Mouse (Mus musculus) natural killer cell, adult 2 months (primary cell): ENCODE results near the gene Cactin.

Experiments
- DNase-seq, 2 experiments: peaks; one replicate each; pipeline ENCODE4 v3.0.0; 2022; ENCODE audit warnings: low spot score in 2 of 2

Cactin gene

DNA sequence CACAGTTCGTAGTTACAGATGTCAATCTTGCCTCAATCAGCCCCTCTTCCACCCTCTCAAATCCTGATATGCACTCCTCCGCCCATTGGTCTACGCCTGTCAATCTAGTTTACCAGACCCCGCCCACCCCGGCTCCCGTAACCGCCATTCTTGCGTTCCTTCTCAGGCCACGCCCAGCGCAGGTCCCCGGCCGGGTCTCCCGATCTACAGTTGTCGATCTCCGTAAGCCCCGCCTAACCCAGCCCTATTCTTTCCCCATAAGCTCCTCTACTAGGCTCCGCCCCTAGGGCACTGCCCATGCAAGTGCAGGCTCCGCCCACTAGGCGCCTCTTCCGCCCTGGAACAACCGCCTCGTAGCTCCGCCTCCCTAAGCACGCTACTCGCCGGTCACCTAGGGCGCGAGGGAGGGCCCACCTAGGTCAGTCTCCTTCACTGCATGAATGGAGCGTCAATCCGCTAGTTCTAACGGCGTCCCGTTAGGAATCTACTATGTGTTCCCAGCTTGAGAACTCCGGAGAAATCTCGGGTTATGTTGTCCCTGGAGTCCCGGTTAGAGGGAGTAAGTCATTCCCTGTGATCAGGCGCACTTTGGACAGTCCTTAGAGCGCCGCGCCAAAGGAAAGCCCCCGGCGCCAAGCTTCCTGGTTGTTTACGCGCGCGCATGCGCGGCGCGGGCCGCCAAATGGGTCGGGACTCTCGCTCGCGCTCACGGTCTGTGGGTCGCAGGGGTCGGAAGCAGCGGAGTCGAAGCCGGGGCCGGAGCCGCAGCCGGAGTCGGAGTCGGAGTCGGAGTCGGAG is at the start of gene Cactin:
Cactin (plus strand) TSS at position 554 of the 798 bp plus-strand sequence.
- peak; percentile 99 for DNase-seq

DNA sequence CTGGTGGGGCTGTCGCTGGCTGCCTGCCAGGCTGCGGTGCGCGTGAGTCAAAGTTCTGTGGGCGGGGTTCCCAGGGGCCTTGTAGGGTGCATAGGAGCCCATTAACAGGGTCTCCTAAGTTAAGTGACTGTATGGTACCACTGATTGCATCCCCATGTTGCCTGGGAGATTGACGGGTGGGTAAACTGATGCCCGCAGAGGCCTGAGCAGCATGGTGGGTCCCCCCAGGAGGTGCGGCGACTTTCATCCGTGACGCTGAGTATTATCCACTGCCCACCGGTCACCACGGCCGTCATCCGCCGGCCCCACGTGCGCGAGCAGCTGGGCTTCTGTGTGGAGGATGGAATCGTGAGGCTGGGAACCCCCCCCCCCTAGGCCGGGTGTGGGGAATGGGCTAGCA is 48.5 kb upstream of the Cactin start:
- DNase-seq, result no peak

DNA sequence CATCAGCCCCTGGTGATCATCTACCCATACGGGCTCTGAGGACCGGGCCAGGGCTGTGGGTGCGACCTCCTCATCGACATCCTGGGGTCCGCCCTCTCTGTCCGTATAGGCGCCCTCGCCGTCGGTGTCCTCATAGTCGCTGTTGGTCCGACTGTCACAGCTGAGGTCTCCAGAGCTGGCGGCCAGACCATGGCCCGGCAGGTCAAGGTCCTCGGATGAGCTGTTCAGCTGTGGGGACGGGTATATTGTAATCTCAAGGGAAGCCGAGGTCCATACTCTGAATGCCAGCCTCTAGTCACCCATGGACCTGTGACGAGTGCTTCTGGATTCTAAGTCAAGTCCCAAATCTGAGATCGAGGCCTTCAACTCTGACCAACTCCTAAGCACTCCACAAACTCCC is 47.1 kb upstream of the Cactin start:
- no peak for DNase-seq

DNA sequence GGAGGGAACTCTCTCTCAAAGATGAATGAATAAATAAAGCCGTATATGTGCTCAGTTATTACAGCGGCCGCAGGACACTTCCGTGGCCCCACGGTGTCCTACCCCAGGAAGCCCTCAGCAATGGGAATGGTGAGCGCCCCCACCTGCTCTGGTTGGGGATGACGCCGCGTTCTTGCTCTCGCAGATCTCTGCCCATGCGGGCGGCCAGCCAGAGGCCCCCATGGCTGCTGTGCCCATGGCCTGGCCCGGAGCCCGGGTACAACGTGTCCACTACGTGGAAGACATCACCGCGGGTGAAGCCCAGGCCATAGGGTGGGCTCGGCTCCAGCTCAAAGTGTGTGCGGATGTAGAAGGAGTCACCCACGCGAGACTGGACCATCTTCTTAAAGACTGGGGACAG is 43.2 kb upstream of the Cactin start:
- DNase-seq, result no peak

DNA sequence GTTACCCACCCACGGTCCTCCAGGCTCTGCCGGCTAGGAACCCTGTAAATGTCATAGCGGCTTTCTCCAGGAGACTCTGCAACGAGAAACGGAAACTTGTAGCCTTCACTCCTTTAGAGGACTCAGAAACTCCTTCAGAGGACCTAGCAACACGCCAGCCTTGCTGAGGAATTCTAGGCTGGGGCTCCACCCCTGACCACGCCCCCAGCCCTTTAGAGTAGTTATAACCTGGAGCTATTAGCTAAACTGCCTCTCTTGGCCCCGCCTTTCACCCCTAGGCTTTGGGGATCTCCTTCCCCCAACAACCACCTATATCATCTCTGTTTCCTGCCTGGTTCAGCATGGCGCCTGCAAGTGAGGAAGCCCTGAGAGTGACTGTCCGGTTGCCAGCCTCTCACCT is 41.4 kb upstream of the Cactin start:
- no peak for DNase-seq

DNA sequence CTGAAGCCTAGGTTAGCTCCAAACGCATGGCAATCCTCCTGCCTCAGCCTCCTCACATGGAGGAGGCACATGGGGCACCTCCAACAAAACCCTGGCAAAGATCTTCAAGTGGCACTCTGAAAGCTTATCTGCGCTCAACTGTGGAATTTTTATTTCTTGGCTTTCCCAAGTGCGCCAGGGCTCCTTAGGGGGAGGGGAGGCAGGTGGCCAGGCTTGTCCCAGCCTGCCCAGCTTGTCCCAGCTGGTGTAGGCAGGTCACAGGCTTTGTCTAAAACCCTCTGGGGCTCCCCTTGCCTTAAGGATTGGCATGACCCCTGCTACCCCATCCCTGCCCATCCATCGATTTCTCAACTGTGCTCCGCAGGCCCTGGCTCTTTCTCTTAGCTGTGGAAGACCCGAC is 36.7 kb upstream of the Cactin start:
- DNase-seq, result no peak

DNA sequence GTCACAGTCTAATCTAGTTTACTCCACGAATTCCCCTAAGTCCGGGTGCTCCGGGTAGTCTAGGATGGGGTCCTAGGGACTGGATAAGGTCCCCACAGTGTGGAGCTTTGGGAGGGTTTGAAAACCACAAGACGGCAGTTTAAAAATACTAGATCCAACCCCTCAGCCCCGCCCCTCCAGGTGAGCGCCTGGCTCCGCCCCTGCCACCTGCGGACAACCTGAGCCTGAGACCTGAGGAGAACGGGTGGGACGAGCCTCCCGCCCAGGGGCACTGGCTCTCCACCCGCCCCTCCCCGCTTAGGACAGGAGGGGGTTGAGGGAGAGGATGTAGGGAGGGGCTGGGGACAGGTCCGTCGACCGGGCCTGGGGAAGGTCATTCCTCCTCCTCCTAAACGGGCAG is 36.2 kb upstream of the Cactin start:
- no peak for DNase-seq

DNA sequence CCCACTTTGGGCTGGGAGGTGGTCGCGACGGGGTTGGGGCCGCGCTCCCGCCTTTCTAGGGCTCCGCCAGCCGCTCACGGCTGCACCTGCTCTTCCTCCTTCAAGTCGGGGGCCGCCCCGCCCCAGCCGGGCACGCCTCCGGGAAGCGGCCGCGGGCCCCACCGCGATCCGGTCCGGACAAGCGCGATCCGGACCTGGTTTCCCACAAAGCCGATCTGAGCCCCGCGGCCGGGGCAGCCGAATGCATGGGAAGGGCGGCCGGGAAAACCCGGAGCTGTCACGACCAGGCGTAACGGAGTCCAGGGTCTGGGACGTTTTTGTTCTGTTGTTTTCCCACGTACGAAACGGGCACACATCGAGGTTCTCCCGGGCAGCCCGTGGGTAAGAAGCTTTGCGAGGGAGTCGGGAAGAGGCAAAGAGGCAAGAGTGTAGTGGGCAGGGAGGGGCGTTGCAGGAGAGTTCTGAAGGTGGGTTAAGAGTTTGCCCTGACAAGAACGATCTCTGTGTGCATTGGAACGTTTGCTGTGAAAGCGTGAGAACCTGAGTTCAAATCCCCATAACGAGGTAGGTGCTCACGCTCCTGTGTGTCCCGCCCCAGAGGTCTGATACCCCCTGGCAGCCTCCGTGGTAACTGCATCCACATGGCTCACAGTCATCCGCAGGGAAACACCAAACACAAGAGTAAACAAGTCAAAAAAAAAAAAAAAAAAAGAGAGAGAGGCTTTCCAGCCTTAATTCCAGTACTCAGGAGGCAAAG is 35.0 kb upstream of the Cactin start:
- peak; percentile 64 to 86 for DNase-seq

DNA sequence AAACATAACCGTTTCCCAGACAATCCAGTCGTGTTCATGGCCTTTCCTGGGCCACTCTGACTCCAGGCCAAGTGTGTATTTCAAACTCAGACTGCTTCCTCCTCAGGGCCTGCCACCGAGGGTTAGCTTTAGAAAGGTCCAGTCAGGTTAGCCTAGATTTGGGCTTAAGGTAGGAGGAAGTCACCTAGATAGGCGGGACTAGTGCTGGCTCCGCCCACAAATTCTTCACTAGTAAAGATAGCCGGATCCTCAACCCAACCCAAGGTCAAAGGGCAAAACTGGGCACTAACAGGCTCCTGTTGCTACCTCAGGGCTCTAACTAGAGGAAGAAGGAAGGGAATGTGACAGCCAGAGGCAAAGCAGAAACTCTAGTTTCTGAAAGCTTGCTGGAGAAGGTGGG is 34.3 kb upstream of the Cactin start:
- no peak for DNase-seq

DNA sequence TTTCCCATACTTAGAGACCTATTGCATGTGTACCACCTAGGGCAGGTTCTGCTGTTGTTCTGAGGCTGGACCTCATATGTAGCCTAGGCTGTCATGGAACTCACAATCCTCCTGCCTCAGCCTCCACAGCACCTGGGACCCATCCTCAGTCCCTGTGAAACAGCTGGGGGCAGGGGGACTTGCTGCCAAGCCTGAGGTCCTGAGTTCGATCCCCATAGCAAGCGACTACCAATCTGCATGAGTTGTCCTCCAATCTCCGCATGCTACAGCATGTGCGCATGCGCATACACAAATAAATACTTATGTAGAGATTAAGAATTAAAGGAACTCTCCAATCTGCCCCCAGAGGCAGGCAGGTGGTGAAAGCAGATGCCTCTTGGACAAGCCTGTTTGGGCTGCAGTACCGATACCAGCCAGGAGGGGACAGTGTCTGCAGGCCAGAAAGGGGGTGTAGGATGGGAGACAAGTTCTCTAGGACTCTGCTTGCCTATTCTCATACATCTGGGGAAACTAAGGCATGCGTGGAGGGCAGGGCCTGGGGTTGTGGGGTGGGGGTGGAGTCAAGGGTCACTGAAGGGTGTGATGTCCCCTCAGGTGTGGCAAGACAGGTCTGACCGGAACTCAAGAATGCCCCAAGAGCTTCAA is 33.3 kb upstream of the Cactin start:
- peak; percentile 65 to 83 for DNase-seq

DNA sequence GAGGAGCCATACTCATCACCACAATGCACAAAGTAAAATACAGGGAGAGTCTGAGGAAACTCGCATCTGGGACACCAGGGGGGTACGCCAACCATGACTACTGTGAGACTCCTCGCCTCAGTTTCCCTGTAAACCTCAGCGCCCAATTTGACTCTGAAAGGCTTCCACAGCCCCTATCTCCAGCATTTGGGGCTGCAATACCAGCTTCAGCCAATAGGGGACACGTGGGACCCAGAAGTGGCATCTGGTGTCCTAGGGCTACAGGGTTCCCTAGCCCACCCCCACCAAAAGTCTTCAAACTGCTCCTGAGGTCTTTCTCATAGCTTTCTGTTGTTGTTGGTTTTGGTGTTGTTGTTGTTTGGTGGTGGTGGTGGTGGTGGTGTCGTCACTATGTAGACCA is 32.3 kb upstream of the Cactin start:
- DNase-seq, result peak in 1 of 2 experiments; percentile 60

DNA sequence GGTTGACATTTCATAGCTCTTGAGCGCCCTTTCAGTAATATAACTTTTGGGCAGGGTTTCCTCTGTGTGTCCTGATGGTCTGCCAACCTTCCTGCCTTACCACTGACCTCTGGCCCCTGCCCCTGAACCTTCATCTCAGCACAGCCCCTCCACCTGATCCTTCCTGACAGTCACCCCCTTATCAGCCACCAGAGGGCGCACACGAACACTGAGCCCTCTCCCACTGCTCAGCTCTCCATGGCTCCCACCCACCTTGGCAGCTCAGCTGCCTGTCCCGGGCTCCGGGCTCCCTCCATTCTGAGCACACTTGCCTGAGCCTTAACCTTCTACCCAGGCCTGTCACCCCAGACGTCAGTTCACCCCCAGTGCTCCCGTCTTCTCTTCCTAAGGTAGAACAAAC is 31.6 kb upstream of the Cactin start:
- peak; percentile 46 to 67 for DNase-seq

DNA sequence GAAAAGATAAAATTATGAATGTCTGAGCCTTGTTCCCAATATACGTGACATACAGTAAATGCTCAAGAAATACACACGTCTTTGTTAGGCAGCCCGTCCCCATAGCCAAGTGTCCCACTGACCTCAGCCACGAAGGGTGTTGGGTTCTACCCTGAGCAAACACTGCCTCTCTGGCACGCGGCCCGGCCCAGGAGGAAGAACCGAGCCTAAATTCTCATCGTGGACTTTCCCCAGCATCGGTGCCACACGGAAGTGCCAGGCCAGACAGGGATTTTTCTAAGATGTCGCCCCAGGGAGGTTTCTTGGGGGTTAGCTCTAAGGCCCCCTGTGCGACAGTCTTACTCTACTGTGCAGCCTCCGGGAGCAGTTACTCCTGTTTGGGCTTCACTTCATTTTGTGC is 31.1 kb upstream of the Cactin start:
- DNase-seq, result no peak

DNA sequence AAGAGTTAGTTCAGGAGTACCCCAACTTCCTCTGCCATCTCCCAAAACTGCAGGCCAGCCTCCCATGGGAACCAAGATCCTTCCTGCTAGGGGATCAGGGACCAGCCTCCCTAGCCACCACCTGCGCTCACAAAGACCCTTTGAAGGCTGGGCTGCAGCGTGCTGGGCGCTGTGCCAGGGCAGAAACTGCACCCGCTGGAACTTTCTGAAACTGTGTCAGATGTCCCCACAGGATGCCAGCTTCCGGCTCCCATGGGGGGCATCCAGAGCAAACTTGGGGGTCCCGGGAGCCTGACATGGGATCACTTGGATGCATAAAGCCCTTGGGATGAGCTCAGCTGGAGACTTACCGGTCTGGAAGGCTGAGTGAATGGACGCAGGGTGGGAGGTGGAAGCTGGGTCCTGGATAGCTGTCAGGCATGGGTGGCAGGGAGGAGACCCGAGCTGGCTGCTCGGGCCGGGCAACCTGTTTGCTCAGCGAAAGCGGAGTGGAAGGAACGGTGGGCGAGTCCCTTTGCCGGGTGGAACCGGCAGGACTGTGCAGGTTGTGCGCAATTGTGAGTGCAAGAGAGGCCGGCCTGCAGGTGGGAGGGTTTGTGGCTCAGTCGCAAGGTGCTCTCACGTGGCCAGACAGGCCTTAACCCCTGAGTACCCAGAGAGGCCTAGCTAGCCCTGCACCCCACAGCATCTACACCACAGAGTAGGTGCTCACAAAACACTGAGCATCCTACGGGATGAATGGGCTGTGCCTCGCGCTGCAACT is 30.0 kb upstream of the Cactin start:
- peak in 1 of 2 experiments; percentile 27 for DNase-seq

DNA sequence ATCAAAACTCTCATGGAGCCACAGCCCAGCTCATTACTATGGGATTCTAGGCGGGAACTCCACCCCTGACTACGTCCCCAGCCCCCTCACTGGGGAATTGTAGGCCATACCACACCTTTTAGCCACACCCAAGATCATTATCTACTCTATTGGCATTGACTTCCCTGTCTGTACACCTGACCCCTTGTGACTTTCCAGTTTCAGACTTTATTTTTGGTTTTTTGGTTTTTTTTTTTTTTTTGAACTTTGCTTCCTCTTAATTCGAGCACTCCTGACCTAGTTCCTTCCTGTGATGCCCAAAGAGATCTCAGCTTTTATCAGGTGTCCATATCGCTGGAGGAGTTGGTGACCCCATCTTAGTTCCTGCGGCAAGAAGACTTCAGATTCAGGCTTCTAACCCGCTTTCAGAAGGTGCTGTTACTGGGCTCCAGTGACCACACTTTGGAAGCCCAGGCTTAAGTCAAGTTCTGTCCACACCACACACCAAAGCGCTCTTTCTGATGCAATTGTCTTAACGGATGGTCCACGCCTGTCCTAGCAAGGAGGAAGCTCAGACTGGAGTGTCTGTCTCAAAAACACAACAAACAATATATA is 29.3 kb upstream of the Cactin start, which contains the start of gene Tjp3:
Tjp3 (minus strand) TSS at position 71 of the 594 bp plus-strand sequence.
- no peak for DNase-seq

DNA sequence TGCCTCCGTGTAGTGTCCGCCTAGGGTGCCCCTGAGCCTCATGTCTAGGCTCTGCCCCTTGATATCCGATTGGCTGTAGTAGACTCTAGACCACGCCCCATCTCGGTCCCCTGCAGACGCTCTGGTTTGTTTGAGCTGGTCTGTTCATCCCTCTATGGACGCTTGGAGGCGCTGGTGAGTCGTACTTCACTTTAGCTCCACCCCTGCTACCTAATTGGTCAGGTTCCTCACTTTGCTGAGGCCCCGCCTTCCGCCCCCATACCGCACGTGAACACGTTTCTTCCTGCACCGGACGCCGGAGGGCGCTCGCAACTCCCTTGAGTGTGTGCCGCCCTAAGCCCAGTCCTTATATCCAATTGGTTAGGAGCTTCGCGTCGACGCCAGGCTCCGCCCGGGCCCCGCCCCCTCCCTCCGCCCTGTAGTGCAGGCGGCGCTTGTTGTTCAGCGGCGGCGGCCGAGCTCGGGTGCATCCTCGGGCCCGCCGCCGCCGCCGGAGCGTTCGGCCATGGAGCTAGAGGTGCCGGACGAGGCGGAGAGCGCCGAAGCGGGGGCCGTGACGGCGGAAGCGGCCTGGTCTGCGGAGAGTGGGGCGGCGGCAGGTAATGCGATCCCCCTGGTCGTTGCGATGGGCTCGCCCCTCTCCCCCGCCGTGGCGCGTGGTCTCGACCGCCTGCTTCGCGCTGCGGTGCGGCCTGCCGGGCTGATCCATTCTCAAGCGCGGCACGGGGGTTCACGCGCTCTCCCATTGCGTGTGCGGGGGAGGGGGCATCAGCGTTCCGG is 28.2 kb upstream of the Cactin start, which contains the start of gene Pip5k1c:
Pip5k1c (plus strand) TSS at position 410 of the 780 bp plus-strand sequence.
- DNase-seq, result peak; percentile 100

DNA sequence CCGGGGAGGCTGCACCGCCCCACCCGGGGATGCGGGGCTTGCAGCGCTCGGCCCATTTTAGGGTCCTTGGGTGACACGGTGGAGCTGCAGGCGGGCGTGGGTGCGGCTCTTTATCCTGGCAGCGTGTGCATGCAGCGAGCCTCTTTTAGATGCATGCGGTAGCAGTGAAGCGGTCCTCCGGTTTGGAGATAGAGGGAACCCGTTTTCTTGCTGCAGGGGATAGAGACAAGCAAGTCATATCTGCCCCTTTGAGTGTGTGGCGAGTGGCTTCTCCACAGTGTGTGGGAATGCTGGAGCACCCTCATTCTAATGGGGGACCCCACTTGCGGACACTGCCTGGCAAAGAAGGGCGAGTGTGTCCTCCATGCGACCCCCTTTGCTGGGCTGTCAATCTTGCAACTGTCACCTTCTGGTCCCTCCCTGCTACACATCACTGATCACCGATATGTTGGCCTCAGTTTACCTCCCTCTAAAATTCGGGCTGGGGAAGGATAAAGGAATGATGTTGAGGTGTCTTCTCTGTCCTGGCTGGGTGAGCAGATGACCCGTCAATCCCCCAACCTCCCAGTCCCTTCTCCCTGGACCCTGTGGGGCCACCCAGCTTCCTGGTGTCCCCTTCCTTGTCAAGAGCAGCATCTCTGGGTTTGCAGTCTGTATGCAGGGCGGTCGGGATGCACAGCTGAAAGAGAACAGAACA is 27.4 kb upstream of the Cactin start:
- DNase-seq, result no peak

DNA sequence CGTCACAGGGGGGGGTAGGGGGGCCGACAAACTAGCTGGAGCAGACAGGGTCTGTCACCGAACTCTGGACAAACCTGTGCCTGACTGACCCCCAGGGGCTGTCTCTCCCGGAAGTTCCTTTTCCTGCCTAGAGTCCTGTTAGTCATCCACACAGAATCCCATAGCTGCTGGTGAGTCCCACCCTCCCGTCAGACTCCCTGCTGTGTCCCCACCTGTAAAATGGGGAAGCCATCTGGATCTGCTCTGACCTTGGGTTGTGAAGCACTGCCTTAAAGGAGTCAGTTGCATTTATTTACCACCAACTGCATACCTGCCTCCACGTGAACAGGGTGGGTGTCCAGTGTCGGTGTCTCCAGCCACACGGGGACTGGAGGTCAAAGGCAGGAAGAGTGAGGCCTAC is 26.5 kb upstream of the Cactin start:
- DNase-seq, result no peak

DNA sequence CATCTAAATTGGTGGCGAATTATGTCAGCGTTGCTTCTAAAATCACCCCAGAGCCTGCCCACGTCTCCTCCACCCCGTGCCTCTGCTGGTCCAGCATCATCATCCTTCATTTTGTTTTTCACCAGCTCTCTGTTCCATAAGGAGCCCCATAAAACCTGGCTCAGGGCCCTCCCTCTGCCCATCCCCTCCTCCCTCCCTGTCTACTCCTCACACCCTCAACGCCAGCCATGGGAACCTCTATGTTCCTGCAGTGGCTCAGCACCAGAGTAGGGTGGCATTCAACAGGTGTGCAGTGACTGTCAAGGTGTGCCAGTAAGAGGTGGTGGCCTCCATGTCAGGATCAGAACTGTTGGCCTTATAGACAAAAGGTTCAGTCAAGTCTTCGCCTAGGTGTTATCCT is 25.7 kb upstream of the Cactin start:
- no peak for DNase-seq

DNA sequence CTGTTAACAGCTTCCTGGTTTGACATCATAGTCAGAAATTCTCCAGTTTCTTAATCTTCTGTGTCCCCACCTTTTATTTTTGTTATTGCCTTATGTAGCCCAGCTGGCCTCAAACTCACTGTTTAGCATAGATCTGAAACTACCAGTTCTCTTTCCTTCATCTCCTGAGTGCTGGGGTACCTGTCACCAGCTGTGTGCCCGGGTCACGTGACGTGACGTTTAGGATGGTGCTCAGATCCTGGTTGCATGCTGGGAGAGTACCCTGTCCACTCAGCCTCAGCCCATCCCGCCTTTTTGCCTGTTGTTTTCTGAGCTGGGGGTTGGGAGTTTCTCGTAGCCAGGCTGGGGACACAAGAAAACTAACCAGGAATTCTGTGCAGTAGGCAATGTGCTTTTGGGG is 23.7 kb upstream of the Cactin start:
- DNase-seq, result peak in 1 of 2 experiments; percentile 68
